Mouse (Mus musculus) heart, embryonic 14.5 days (tissue): ENCODE data around the gene Arl6ip5. TPM values are rescaled to one million over a fixed set of nuclear protein-coding genes. Genes with fewer than 3 reads are reported as not detected.
"Not testable (repeated sequence)": the region's sequence is repeated elsewhere in the genome, so short reads cannot be mapped to it uniquely, and the experiment has no call there.

Experiments
- ATAC-seq: fragments of 200-750 bp; cut with Nextera tagmentation; 2 replicates; pipeline ENCODE4 v1.8.0; 2017; ENCODE audit warnings: low read depth, moderate TSS enrichment; ENCODE audit not compliant: insufficient number of reproducible peaks, insufficient read depth, low FRiP score
- H3K27ac ChIP-seq, 2 experiments: fragments of 200-500 bp in 1 of 2; fragments of 300-500 bp in 1 of 2; sonication (generic) in 1 of 2; replicated peaks in 1 of 2; 2 replicates each; pipeline ENCODE4 v1.5.1; 2012 to 2014; ENCODE audit warnings: low read depth in 2 of 2, low read length in 2 of 2, control low read depth in 1 of 2, mild to moderate bottlenecking in 1 of 2, mixed read lengths in 1 of 2; ENCODE audit not compliant: control insufficient read depth in 1 of 2, insufficient read depth in 1 of 2
- H3K27me3 ChIP-seq: fragments of 300-500 bp; sonication (generic); 2 replicates; pipeline ENCODE4 v1.6.1; 2014; ENCODE audit warnings: mild to moderate bottlenecking, low read length, control low read depth; ENCODE audit not compliant: control insufficient read depth, insufficient read depth
- H3K36me3 ChIP-seq: fragments of 300-500 bp; sonication (generic); 2 replicates; pipeline ENCODE4 v1.6.1; 2014; ENCODE audit warnings: mild to moderate bottlenecking, control low read depth, low read length, mixed read lengths; ENCODE audit not compliant: control insufficient read depth, insufficient read depth
- H3K4me1 ChIP-seq, 2 experiments: fragments of 200-500 bp in 1 of 2; fragments of 300-500 bp in 1 of 2; sonication (generic) in 1 of 2; 2 replicates each; pipeline ENCODE4 v1.6.1; 2012 to 2014; ENCODE audit warnings: low read length in 2 of 2, control low read depth in 1 of 2, mixed read lengths in 1 of 2; ENCODE audit not compliant: control insufficient read depth in 2 of 2, insufficient read depth in 2 of 2
- H3K4me2 ChIP-seq: fragments of 300-500 bp; sonication (generic); 2 replicates; pipeline ENCODE4 v1.6.1; 2014; ENCODE audit warnings: mild to moderate bottlenecking, low read length
- H3K4me3 ChIP-seq, 2 experiments: fragments of 200-500 bp in 1 of 2; fragments of 300-500 bp in 1 of 2; sonication (generic) in 1 of 2; 2 replicates each; pipeline ENCODE4 v1.5.1; 2012 to 2014; ENCODE audit warnings: low read length in 2 of 2, mild to moderate bottlenecking in 2 of 2, control low read depth in 1 of 2, low read depth in 1 of 2, moderate library complexity in 1 of 2; ENCODE audit not compliant: control insufficient read depth in 1 of 2, insufficient read depth in 1 of 2
- H3K9ac ChIP-seq: fragments of 300-500 bp; sonication (generic); 2 replicates; pipeline ENCODE4 v1.6.1; 2014; ENCODE audit warnings: mild to moderate bottlenecking, low read length
- H3K9me3 ChIP-seq: fragments of 300-500 bp; sonication (generic); 2 replicates; pipeline ENCODE4 v1.6.1; 2016; ENCODE audit warnings: low read length, control low read depth; ENCODE audit not compliant: control insufficient read depth
- WGBS: fragments of 180-500 bp; shearing (Covaris S2); extraction: QIAGEN DNeasy Blood & Tissue Kit; methylation state at CpG from one replicate; pipeline ENCODE4 v1.1.7; 2014; 5-methylcytosine and 5-hydroxymethylcytosine counted together
- polyA plus RNA-seq: library from polyadenylated mRNA; unstranded; fragments of >200 nt; fragmentation: Nextera tagmentation; extraction: Ambion mirVana; gene quantifications from 2 replicates; pipeline ENCODE4 v1.2.1, GENCODE M21; 2014

The Arl6ip5 gene
- polyA plus RNA-seq, 1 experiment from 2014 or later: 57.9 TPM

GRCm38 (mm10) chr6:97263750-97264149 lies 53.3 kb downstream of the Arl6ip5 start:
- H3K36me3 ChIP-seq, H3K9ac ChIP-seq, ATAC-seq, H3K4me2 ChIP-seq, H3K4me3 ChIP-seq, H3K27me3 ChIP-seq, H3K4me1 ChIP-seq, H3K9me3 ChIP-seq: not testable (repeated sequence)
- H3K27ac ChIP-seq: peak overlapping the region in 1 of 2 experiments; percentile 93; a peak in 1 of 4 replicates

GRCm38 (mm10) chr6:97265240-97265639 lies 54.8 kb downstream of the Arl6ip5 start:
- peak overlapping the region; percentile 93 to 95 for H3K27ac ChIP-seq

GRCm38 (mm10) chr6:97265705-97266104 lies 55.2 kb downstream of the Arl6ip5 start:
- peak overlapping the region; percentile 93 to 95 for H3K27ac ChIP-seq
- H3K4me3 ChIP-seq: no peak overlapping the region
- H3K4me2 ChIP-seq: peak overlapping the region; percentile 48
- WGBS: 34% methylated on average over 3 of the region's 3 CpGs
- 0 out of 2 replicates have a peak overlapping the region, but pooled peaks have one; percentile 1 for H3K9ac ChIP-seq
- no peaks in the 10 kb centered on the region for H3K36me3 ChIP-seq
- ATAC-seq: peak; percentile 71
- H3K4me1 ChIP-seq: peaks cover 3 to 8% of the 10 kb centered on the region in 2 experiments; a peak in 3 of 4 replicates
- H3K9me3 ChIP-seq: no peaks in the 10 kb centered on the region
- no peaks in the 10 kb centered on the region for H3K27me3 ChIP-seq

More at GRCm38 (mm10) chr6:97265240-97265639, 54.8 kb downstream of the Arl6ip5 start:
- ATAC-seq: peak; percentile 46
- H3K4me3 ChIP-seq: no peak overlapping the region
- 0 out of 2 replicates have a peak overlapping the region, but pooled peaks have one; percentile 1 for H3K9ac ChIP-seq
- H3K27me3 ChIP-seq: no peaks in the 10 kb centered on the region
- H3K4me1 ChIP-seq: peaks cover 3 to 8% of the 10 kb centered on the region in 2 experiments; a peak in 3 of 4 replicates
- H3K9me3 ChIP-seq: no peaks in the 10 kb centered on the region
- peak overlapping the region; percentile 48 for H3K4me2 ChIP-seq
- WGBS: 28% methylated on average over 8 of the region's 8 CpGs
- H3K36me3 ChIP-seq: no peaks in the 10 kb centered on the region

GRCm38 (mm10) chr6:97266661-97267060 lies 56.2 kb downstream of the Arl6ip5 start:
- Histone ChIP-seq H3K9me3 (no peaks in the 10 kb centered on the region), H3K27me3 (no peaks in the 10 kb centered on the region), H3K4me3 (no peak overlapping the region), H3K36me3 (no peaks in the 10 kb centered on the region), H3K9ac (no peak overlapping the region), H3K4me2 (no peak overlapping the region), H3K27ac (no peak overlapping the region), H3K4me1 (peaks cover 3 to 8% of the 10 kb centered on the region in 2 experiments; a peak in 3 of 4 replicates)
- WGBS: 71% methylated on average over 4 of the region's 4 CpGs
- no peak for ATAC-seq

- Histone ChIP-seq H3K36me3 (no peaks in the 10 kb centered on the region), H3K9ac (no peak overlapping the region), H3K4me3 (no peak overlapping the region), H3K27me3 (no peaks in the 10 kb centered on the region), H3K27ac (no peak overlapping the region), H3K4me1 (peaks cover 3 to 8% of the 10 kb centered on the region in 2 experiments; a peak in 3 of 4 replicates), H3K9me3 (no peaks in the 10 kb centered on the region), H3K4me2 (no peak overlapping the region)
- ATAC-seq: no peak
- WGBS: 88% methylated on average over 2 of the region's 2 CpGs
These were observed 56.6 kb downstream of the Arl6ip5 start for GRCm38 (mm10) chr6:97267132-97267531.

- 75% methylated on average over 11 of the region's 11 CpGs for WGBS
- Histone ChIP-seq H3K9ac (no peak overlapping the region), H3K9me3 (no peaks in the 10 kb centered on the region), H3K27me3 (no peaks in the 10 kb centered on the region), H3K27ac (no peak overlapping the region), H3K4me2 (no peak overlapping the region), H3K4me3 (no peak overlapping the region), H3K4me1 (peaks cover 8 to 9% of the 10 kb centered on the region in 2 experiments), H3K36me3 (no peaks in the 10 kb centered on the region)
- ATAC-seq: no peak
These were observed 59.1 kb downstream of the Arl6ip5 start for GRCm38 (mm10) chr6:97269596-97269995.

GRCm38 (mm10) chr6:97272349-97272748 lies 61.9 kb downstream of the Arl6ip5 start:
- Histone ChIP-seq H3K36me3 (no peaks in the 10 kb centered on the region), H3K9ac (no peak overlapping the region), H3K9me3 (no peaks in the 10 kb centered on the region), H3K4me1 (peaks cover 5 to 15% of the 10 kb centered on the region in 2 experiments), H3K4me2 (no peak overlapping the region), H3K27ac (no peak overlapping the region), H3K27me3 (no peaks in the 10 kb centered on the region), H3K4me3 (no peak overlapping the region)
- WGBS: 72% methylated on average over 2 of the region's 2 CpGs
- ATAC-seq: no peak
